Mouse (Mus musculus) mammary gland, adult 2 months (tissue): ENCODE measurements around the gene Rec114. TPM values are rescaled to one million over a fixed set of nuclear protein-coding genes. Genes with fewer than 3 reads are reported as not detected.

ENCODE experiments used
- polyA plus RNA-seq: library from polyadenylated mRNA; depleted of rRNA; stranded (reverse); fragments of >200 nt; gene quantifications from 2 replicates; pipeline ENCODE4 v1.2.3, GENCODE M21; 2012; ENCODE audit warnings: low replicate concordance; rRNA removed

The Rec114 gene
- 0.80 and 1.3 TPM in 2 replicates for polyA plus RNA-seq

DNA sequence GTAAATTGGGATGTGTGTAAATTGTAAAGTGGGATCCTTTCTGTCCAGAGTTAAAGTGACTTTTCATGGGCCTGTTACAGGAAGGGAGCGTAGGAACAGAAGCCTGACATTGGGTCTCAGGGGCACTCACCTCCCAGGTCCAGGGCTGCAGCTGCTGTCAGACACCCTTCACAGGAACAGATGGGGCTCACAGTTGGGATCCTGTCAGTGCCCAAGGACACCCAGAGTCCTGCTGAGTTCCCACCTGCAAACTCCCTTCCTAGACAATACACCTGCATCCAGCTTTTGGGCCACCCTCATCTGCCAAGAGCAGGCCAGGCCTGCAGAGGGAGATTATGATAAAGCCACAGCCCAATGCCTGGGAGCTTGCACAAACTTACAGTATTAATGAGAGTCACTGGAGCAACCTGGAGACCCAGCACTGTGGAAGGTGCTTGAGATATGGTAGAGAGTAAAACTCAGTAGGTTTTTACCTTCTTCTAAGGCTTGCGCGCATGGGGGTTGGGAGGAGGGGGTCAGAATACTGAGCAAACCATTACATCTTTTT lies at the start of gene Rec114:
TSS of gene Rec114 (minus strand) at position 263 of the 547 bp plus-strand sequence.

Other genes starting within 250 kb of the Rec114 start
- 10.7 and 11.1 TPM in 2 replicates for gene Cd276, start 188.5 kb downstream of the Rec114 start, polyA plus RNA-seq
- gene Nptn, start 161.7 kb downstream of the Rec114 start, polyA plus RNA-seq: 420 and 527 TPM in 2 replicates
- 1.6 and 2.3 TPM in 2 replicates for gene Hcn4, start 79.4 kb upstream of the Rec114 start, polyA plus RNA-seq